Mouse (Mus musculus): Measurements from ENCODE around the gene Pla2g5. TPM values are rescaled to one million over a fixed set of nuclear protein-coding genes. Genes with fewer than 3 reads are reported as not detected.

The Pla2g5 gene
- polyA plus RNA-seq, 1 experiment: not detected

GRCm38 (mm10) chr4:138762266-138762665, 101.0 kb downstream of the Pla2g5 start:
- peaks cover 54% of the 10 kb centered on the region for H3K27me3 ChIP-seq (replicated peaks)

GRCm38 (mm10) chr4:138757416-138757815, 105.9 kb downstream of the Pla2g5 start, which contains the start of gene Pla2g2f:
TSS of gene Pla2g2f (minus strand) at chr4:138757626.
- Histone ChIP-seq H3K4me3 (replicated peaks) (no peak within 1 kb of the TSS), H3K27me3 (replicated peaks) (peaks cover 78% of the 10 kb centered on the region), H3K9me3 (peaks cover 14% of the 10 kb centered on the region), H3K4me1 (no peaks in the 10 kb centered on the region; the same call in 1 of the 2 replicates), H3K36me3 (replicated peaks; ENCODE audit: low read length) (no peaks in the 10 kb centered on the region)
- no peak for TF ChIP-seq FLI1 (IDR thresholded peaks at IDR 0.05; ENCODE audit: low read length)
- TF ChIP-seq GATA1 (IDR thresholded peaks at IDR 0.05; ENCODE audit: borderline replicate concordance, low read length): no peak

More at GRCm38 (mm10) chr4:138762266-138762665, 101.0 kb downstream of the Pla2g5 start:
- Histone ChIP-seq H3K36me3 (replicated peaks; ENCODE audit: low read length) (no peaks in the 10 kb centered on the region), H3K4me1 (no peaks in the 10 kb centered on the region), H3K9me3 (0 out of 2 replicates have a peak, but pooled peaks cover 3% of the 10 kb centered on the region), H3K4me3 (replicated peaks) (no peak overlapping the region)
- no peak for TF ChIP-seq FLI1 (IDR thresholded peaks at IDR 0.05; ENCODE audit: low read length)

- H3K36me3 ChIP-seq (replicated peaks; ENCODE audit: low read length): no peaks in the 10 kb centered on the region
- H3K27me3 ChIP-seq (replicated peaks): peaks cover 82% of the 10 kb centered on the region
- H3K9me3 ChIP-seq: peaks cover 19% of the 10 kb centered on the region
- TF ChIP-seq GATA1 (IDR thresholded peaks at IDR 0.05; ENCODE audit: borderline replicate concordance, low read length) (no peak), FLI1 (IDR thresholded peaks at IDR 0.05; ENCODE audit: low read length) (no peak)
- peak overlapping the region; percentile 14 for H3K4me3 ChIP-seq (replicated peaks)
- H3K4me1 ChIP-seq: no peaks in the 10 kb centered on the region; the same call in 1 of the 2 replicates
These were observed 107.3 kb downstream of the Pla2g5 start for GRCm38 (mm10) chr4:138755983-138756382.

GRCm38 (mm10) chr4:138755439-138755838, 107.8 kb downstream of the Pla2g5 start:
- Histone ChIP-seq H3K27me3 (replicated peaks) (peaks cover 85% of the 10 kb centered on the region), H3K4me3 (replicated peaks) (no peak overlapping the region), H3K36me3 (replicated peaks; ENCODE audit: low read length) (no peaks in the 10 kb centered on the region), H3K9me3 (peaks cover 19% of the 10 kb centered on the region), H3K4me1 (no peaks in the 10 kb centered on the region; the same call in 1 of the 2 replicates)
- TF ChIP-seq FLI1 (IDR thresholded peaks at IDR 0.05; ENCODE audit: low read length): no peak
- TF ChIP-seq GATA1 (IDR thresholded peaks at IDR 0.05; ENCODE audit: borderline replicate concordance, low read length): no peak

GRCm38 (mm10) chr4:138754432-138754831, 108.8 kb downstream of the Pla2g5 start:
- no peaks in the 10 kb centered on the region for H3K36me3 ChIP-seq (replicated peaks; ENCODE audit: low read length)
- H3K9me3 ChIP-seq: peaks cover 19% of the 10 kb centered on the region
- H3K27me3 ChIP-seq (replicated peaks): peaks cover 87% of the 10 kb centered on the region
- no peaks in the 10 kb centered on the region; the same call in 1 of the 2 replicates for H3K4me1 ChIP-seq
- TF ChIP-seq FLI1 (IDR thresholded peaks at IDR 0.05; ENCODE audit: low read length): no peak
- no peak for TF ChIP-seq GATA1 (IDR thresholded peaks at IDR 0.05; ENCODE audit: borderline replicate concordance, low read length)
- H3K4me3 ChIP-seq (replicated peaks): no peak overlapping the region

- H3K4me3 ChIP-seq (replicated peaks): no peak overlapping the region
- peaks cover 90% of the 10 kb centered on the region for H3K27me3 ChIP-seq (replicated peaks)
- H3K9me3 ChIP-seq: peaks cover 19% of the 10 kb centered on the region
- H3K4me1 ChIP-seq: no peaks in the 10 kb centered on the region; the same call in 1 of the 2 replicates
- no peaks in the 10 kb centered on the region for H3K36me3 ChIP-seq (replicated peaks; ENCODE audit: low read length)
- TF ChIP-seq GATA1 (IDR thresholded peaks at IDR 0.05; ENCODE audit: borderline replicate concordance, low read length): no peak
- no peak for TF ChIP-seq FLI1 (IDR thresholded peaks at IDR 0.05; ENCODE audit: low read length)
These were observed 109.7 kb downstream of the Pla2g5 start for GRCm38 (mm10) chr4:138753608-138754007.

GRCm38 (mm10) chr4:138752603-138753002, 110.7 kb downstream of the Pla2g5 start:
- Histone ChIP-seq H3K4me3 (replicated peaks) (no peak overlapping the region), H3K9me3 (peaks cover 16% of the 10 kb centered on the region), H3K4me1 (no peaks in the 10 kb centered on the region; the same call in 1 of the 2 replicates), H3K36me3 (replicated peaks; ENCODE audit: low read length) (no peaks in the 10 kb centered on the region), H3K27me3 (replicated peaks) (peaks cover 94% of the 10 kb centered on the region)
- no peak for TF ChIP-seq FLI1 (IDR thresholded peaks at IDR 0.05; ENCODE audit: low read length)
- no peak for TF ChIP-seq GATA1 (IDR thresholded peaks at IDR 0.05; ENCODE audit: borderline replicate concordance, low read length)

Other genes with a start within 250 kb of the Pla2g5 start
- gene Vwa5b1, start 227.6 kb downstream of the Pla2g5 start, polyA plus RNA-seq (2012; ENCODE audit: insufficient read depth, low replicate concordance): not detected in 2 replicates
- gene Pla2g2c, start 138.7 kb downstream of the Pla2g5 start, polyA plus RNA-seq (2012; ENCODE audit: insufficient read depth, low replicate concordance): not detected in 2 replicates
- gene Ubxn10, start 126.3 kb downstream of the Pla2g5 start, polyA plus RNA-seq (2012; ENCODE audit: insufficient read depth, low replicate concordance): 0.04 TPM in 1 of 2 replicates, not detected in the other
- not detected in 2 replicates for gene Pla2g2f, start 105.9 kb downstream of the Pla2g5 start, polyA plus RNA-seq (2012; ENCODE audit: insufficient read depth, low replicate concordance)
- not detected in 2 replicates for gene Pla2g2d, start 87.7 kb downstream of the Pla2g5 start, polyA plus RNA-seq (2012; ENCODE audit: insufficient read depth, low replicate concordance)
- not detected in 2 replicates for gene Gm13030, start 10.5 kb upstream of the Pla2g5 start, polyA plus RNA-seq (2012; ENCODE audit: insufficient read depth, low replicate concordance)
- gene Pla2g2e, start 14.5 kb upstream of the Pla2g5 start, polyA plus RNA-seq (2012; ENCODE audit: insufficient read depth, low replicate concordance): 0.82 TPM in 1 of 2 replicates, not detected in the other
- 1.4 and 1.7 TPM in 2 replicates for gene Otud3, start 50.5 kb upstream of the Pla2g5 start, polyA plus RNA-seq (2012; ENCODE audit: insufficient read depth, low replicate concordance)
- not detected in 2 replicates for gene Rnf186, start 103.6 kb upstream of the Pla2g5 start, polyA plus RNA-seq (2012; ENCODE audit: insufficient read depth, low replicate concordance)
- 0.99 and 3.2 TPM in 2 replicates for gene Tmco4, start 109.4 kb upstream of the Pla2g5 start, polyA plus RNA-seq (2012; ENCODE audit: insufficient read depth, low replicate concordance)
- gene Htr6, start 212.1 kb upstream of the Pla2g5 start, polyA plus RNA-seq (2012; ENCODE audit: insufficient read depth, low replicate concordance): 3.9 TPM in 1 of 2 replicates, not detected in the other
- 0.47 TPM in 1 of 2 replicates, not detected in the other for gene Nbl1, start 229.5 kb upstream of the Pla2g5 start, polyA plus RNA-seq (2012; ENCODE audit: insufficient read depth, low replicate concordance)

Data from megakaryocyte, embryonic 14.5 days (primary cell).